In genomic region chr5:150079866-150080797, GRCm38 (mm10) we compare ENCODE assay signal across 8 mouse cellular contexts. TPM values are rescaled to one million over a fixed set of nuclear protein-coding genes. Genes with fewer than 3 reads are reported as not detected.
A peak's percentile ranks its signal among the peaks of the same experiment; 100 is the strongest.
DNase-seq lines count a peak whose midpoint lies in the region; TF ChIP-seq lines count a peak whose summit lies in the region.
"Had no signal": no experiment of that assay in that cellular context is flagged by ENCODE, and none has a peak within 500 bp of the region (broad histone marks: within the 10 kb centered on the region; RNA-seq: fewer than 3 reads in every experiment).

No protein-coding gene starts in this region.

- no peak for DNase-seq in testis, postnatal 14 days (ENCODE audit: low spot score)
- DNase-seq in forelimb bud, embryonic 11.5 days (ENCODE audit: low read depth, low spot score), result peak; percentile 37
- peak; percentile 60 for DNase-seq in lung, postnatal 36 days
- DNase-seq in layer of hippocampus, adult 11-12 months (ENCODE audit: low spot score), result no peak
- no peak for DNase-seq in spleen, postnatal 4 days (ENCODE audit: low spot score in 2 of 2)
- no peak for DNase-seq in thymus, postnatal 10 days (ENCODE audit: low spot score in 2 of 2)
- DNase-seq: gastrocnemius, postnatal 36 days had no signal

- peak overlapping the region; percentile 95 for H3K4me3 ChIP-seq in testis, adult 2 months (ENCODE audit: control insufficient read depth, low read depth, low read length)

- H3K27me3 ChIP-seq in testis, adult 2 months (ENCODE audit: control insufficient read depth, insufficient read depth, low read length), result no peaks in the 10 kb centered on the region

- H3K27ac ChIP-seq in testis, adult 2 months (ENCODE audit: control insufficient read depth, insufficient read depth, low read depth, low read length), result no peak overlapping the region; the same call in 1 of the 2 replicates

- no peak for TF ChIP-seq CTCF in testis, adult 2 months (IDR thresholded peaks at IDR 0.05; ENCODE audit: control insufficient read depth, insufficient read depth, insufficient replicate concordance, low read depth, low read length)

- TF ChIP-seq POLR2A in testis, adult 2 months (IDR thresholded peaks at IDR 0.05; ENCODE audit: control insufficient read depth, low read depth, low read length), result peak; percentile 46; the same call in 1 of the 2 replicates

- H3K36me3 ChIP-seq in testis, adult 2 months (ENCODE audit: control insufficient read depth, insufficient read depth, low read length), result no peaks in the 10 kb centered on the region

- H3K4me1 ChIP-seq in testis, adult 2 months (ENCODE audit: control insufficient read depth, insufficient read depth, low read length), result peaks cover 12% of the 10 kb centered on the region

RNA-seq across cellular contexts. Expression of gene Fry, which starts 38.3 kb away (rescaled TPM):
- polyA plus RNA-seq in testis, adult 2 months (2012; rRNA removed), result 7.1 and 8.4 TPM in 2 replicates

Comparison
In these comparisons a context has a peak if more than half of its experiments do, and no peak if none do; other contexts are left out.
1. DNase-seq: peak in forelimb bud, embryonic 11.5 days (single experiment) and lung, postnatal 36 days (single experiment); none in testis, postnatal 14 days (single experiment), layer of hippocampus, adult 11-12 months (single experiment), spleen, postnatal 4 days (0 of 2) and thymus, postnatal 10 days (0 of 2).